Mouse (Mus musculus) forebrain, embryonic 16.5 days (tissue): ENCODE results near the gene Phox2b. TPM values are rescaled to one million over a fixed set of nuclear protein-coding genes. Genes with fewer than 3 reads are reported as not detected.
A peak's percentile ranks its signal among the peaks of the same experiment; 100 is the strongest.

Experiments
- ATAC-seq: fragments of 200-750 bp; cut with Nextera tagmentation; 2 replicates; pipeline ENCODE4 v1.8.0; 2017; ENCODE audit warnings: mild to moderate bottlenecking, moderate library complexity
- H3K27ac ChIP-seq: fragments of 300-500 bp; sonication (generic); 2 replicates; pipeline ENCODE4 v1.5.1; 2014; ENCODE audit warnings: low read length, control low read depth
- H3K27me3 ChIP-seq: fragments of 300-500 bp; sonication (generic); replicated peaks from 2 replicates; pipeline ENCODE4 v1.6.1; 2014; ENCODE audit warnings: low read length; ENCODE audit not compliant: control insufficient read depth, insufficient read depth
- H3K36me3 ChIP-seq: fragments of 300-500 bp; sonication (generic); 2 replicates; pipeline ENCODE4 v1.6.1; 2014; ENCODE audit not compliant: control insufficient read depth, insufficient read depth
- H3K4me1 ChIP-seq: fragments of 300-500 bp; sonication (generic); replicated peaks from 2 replicates; pipeline ENCODE4 v1.6.1; 2014; ENCODE audit warnings: low read length; ENCODE audit not compliant: control insufficient read depth, insufficient read depth
- H3K4me2 ChIP-seq: fragments of 300-500 bp; sonication (generic); 2 replicates; pipeline ENCODE4 v1.6.1; 2014; ENCODE audit warnings: mild to moderate bottlenecking, low read length, control low read depth
- H3K4me3 ChIP-seq: fragments of 300-500 bp; sonication (generic); replicated peaks from 2 replicates; pipeline ENCODE4 v1.5.1; 2014; ENCODE audit warnings: mild to moderate bottlenecking, low read length, control low read depth
- H3K9ac ChIP-seq: fragments of 300-500 bp; sonication (generic); replicated peaks from 2 replicates; pipeline ENCODE4 v1.6.1; 2014; ENCODE audit warnings: low read depth, low read length, control low read depth
- H3K9me3 ChIP-seq: fragments of 300-500 bp; sonication (generic); 2 replicates; pipeline ENCODE4 v1.6.1; 2016; ENCODE audit warnings: low read length; ENCODE audit not compliant: control insufficient read depth
- WGBS: fragments of 180-500 bp; shearing (Covaris S2); extraction: QIAGEN DNeasy Blood & Tissue Kit; methylation state at CpG from one replicate; pipeline ENCODE4 v1.1.7; 2014; 5-methylcytosine and 5-hydroxymethylcytosine counted together
- polyA plus RNA-seq: library from polyadenylated mRNA; unstranded; fragments of >200 nt; fragmentation: Nextera tagmentation; extraction: Ambion mirVana; gene quantifications from 2 replicates; pipeline ENCODE4 v1.2.1, GENCODE M21; 2015

Gene Phox2b
- polyA plus RNA-seq, 1 experiment from 2014 or later, result not detected

- no peaks in the 10 kb centered on the region for H3K4me1 ChIP-seq
Observed at GRCm38 (mm10) chr5:67101793-67102600, 2.9 kb upstream of the Phox2b start.

DNA sequence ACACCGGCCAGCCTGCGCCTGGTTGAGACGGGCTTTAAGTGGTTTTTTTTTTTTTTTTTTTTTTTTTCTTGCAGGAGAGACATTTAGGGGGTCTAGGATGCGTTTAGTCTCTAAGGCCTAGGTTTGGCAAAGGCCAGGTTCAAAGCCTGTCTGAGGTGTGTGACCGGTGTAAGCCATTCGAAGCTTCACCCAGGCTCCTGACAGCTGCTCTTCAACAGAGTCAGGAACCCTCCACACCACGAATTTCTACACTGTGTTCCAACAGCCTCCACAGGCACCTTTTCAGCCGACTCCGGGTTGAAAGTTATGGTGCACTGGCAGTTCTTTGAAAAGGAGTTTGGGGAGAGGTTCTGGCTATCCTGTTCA is 2.3 kb upstream of the Phox2b start:
- H3K4me2 ChIP-seq, result no peak overlapping the region
- peaks cover 1% of the 10 kb centered on the region for H3K4me1 ChIP-seq
- WGBS, result 3% methylated on average over 9 of the region's 9 CpGs
- ATAC-seq, result no peak
- no peak overlapping the region for H3K9ac ChIP-seq
- H3K4me3 ChIP-seq, result no peak overlapping the region
- no peaks in the 10 kb centered on the region for H3K9me3 ChIP-seq
- H3K27me3 ChIP-seq, result peaks cover 65% of the 10 kb centered on the region
- no peaks in the 10 kb centered on the region for H3K36me3 ChIP-seq
- no peak overlapping the region for H3K27ac ChIP-seq

More at GRCm38 (mm10) chr5:67101793-67102600, 2.9 kb upstream of the Phox2b start:
- peak; percentile 68 for ATAC-seq
- Histone ChIP-seq H3K36me3 (no peaks in the 10 kb centered on the region), H3K27ac (no peak overlapping the region), H3K9me3 (no peaks in the 10 kb centered on the region), H3K27me3 (peaks cover 64% of the 10 kb centered on the region), H3K9ac (no peak overlapping the region), H3K4me3 (no peak overlapping the region), H3K4me2 (no peak overlapping the region)
- 2% methylated on average over 28 of the region's 28 CpGs for WGBS

DNA sequence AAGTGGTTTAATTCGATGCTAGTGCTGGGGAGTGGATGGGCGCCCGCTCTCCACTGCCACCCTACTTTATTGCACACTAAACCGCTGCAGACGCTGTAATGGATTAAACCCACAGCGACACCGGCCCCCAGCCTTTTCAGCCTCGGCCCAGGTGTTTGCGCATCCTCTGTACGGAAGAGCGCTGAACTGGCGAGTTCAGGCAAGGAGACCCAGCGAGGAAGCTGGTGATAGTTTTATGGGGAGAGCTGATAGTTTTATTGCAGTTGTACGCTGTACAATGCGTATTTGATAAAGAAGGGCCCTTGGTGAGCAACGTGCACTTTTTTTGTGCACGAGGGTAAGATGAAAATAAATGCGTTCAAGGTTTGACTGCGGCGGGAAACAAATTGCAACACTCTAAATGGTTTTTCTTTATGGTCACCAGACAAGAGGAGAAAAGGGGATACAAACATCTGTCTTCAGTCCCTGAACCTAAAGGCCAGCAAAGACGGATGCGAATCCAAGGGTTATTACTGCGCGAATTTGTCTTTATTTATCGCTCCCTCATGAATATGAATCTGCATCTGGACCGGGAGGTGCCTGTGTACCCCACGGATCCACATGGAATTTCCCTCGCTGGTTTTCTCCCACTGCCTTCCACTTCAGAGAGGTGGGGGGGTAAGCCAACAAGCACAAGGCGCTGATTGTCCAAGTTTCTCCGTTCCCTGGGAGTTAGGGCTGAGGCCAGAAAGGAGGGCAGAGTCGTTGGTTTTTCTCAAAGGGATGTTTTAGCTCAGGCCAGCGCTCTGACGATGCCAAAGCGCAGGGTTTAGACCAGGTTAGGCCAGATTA is 1.7 kb upstream of the Phox2b start:
- no peaks in the 10 kb centered on the region for H3K9me3 ChIP-seq
- H3K36me3 ChIP-seq, result no peaks in the 10 kb centered on the region
- H3K4me3 ChIP-seq, result no peak overlapping the region
- H3K4me1 ChIP-seq, result peaks cover 7% of the 10 kb centered on the region
- ATAC-seq, result no peak
- H3K27me3 ChIP-seq, result peaks cover 70% of the 10 kb centered on the region
- H3K27ac ChIP-seq, result no peak overlapping the region
- H3K9ac ChIP-seq, result no peak overlapping the region
- 1% methylated on average over 34 of the region's 34 CpGs for WGBS
- no peak overlapping the region for H3K4me2 ChIP-seq

- ATAC-seq, result no peak
- H3K4me2 ChIP-seq, result no peak overlapping the region
- no peak overlapping the region for H3K27ac ChIP-seq
- H3K9me3 ChIP-seq, result no peaks in the 10 kb centered on the region
- no peaks in the 10 kb centered on the region for H3K36me3 ChIP-seq
- peaks cover 7% of the 10 kb centered on the region for H3K4me1 ChIP-seq
- peaks cover 72% of the 10 kb centered on the region for H3K27me3 ChIP-seq
- no peak overlapping the region for H3K9ac ChIP-seq
- no peak overlapping the region for H3K4me3 ChIP-seq
- WGBS, result under 1% methylated on average over 32 of the region's 32 CpGs
Observed at GRCm38 (mm10) chr5:67099393-67100271, 531 bp upstream of the Phox2b start.

DNA sequence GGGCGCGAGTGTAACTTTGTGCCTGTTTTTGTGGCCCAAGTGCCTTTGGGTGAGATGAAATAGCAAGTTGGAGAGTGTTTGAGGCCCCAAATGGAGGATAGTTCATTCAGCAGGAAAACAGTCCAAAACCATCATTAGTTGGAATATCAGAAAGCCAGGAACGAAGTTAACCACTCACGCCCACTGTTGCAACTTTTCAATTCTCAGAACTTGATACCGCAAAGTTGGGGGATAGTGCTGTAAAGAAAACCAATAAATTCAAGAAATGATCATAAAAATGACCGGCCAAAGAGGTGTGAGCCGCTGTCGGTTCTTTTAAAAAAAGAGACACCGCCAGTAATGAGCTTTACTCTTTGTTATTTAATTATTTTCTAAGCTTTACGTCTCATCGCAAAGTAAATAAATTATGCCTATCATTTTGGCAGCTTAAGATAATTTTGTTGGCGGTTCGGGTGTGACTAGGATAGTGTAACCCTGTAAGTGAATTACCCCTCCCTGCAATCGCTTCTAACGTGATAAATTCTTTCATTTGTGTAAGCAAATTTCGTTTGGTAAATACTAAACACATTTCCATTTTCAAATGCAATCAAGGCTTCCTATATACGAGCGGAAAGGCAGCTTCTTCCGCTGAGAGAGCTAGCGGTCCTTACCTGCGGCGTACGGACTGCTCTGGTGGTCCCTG is 909 bp downstream of the Phox2b start:
- H3K27ac ChIP-seq, result no peak overlapping the region
- H3K4me1 ChIP-seq, result peaks cover 7% of the 10 kb centered on the region
- no peak overlapping the region for H3K9ac ChIP-seq
- WGBS, result under 1% methylated on average over 23 of the region's 23 CpGs
- no peak overlapping the region for H3K4me2 ChIP-seq
- no peaks in the 10 kb centered on the region for H3K36me3 ChIP-seq
- no peak overlapping the region for H3K4me3 ChIP-seq
- no peaks in the 10 kb centered on the region for H3K9me3 ChIP-seq
- ATAC-seq, result no peak
- peaks cover 71% of the 10 kb centered on the region for H3K27me3 ChIP-seq

GRCm38 (mm10) chr5:67097106-67098050 is 1.7 kb downstream of the Phox2b start:
- ATAC-seq, result no peak

DNA sequence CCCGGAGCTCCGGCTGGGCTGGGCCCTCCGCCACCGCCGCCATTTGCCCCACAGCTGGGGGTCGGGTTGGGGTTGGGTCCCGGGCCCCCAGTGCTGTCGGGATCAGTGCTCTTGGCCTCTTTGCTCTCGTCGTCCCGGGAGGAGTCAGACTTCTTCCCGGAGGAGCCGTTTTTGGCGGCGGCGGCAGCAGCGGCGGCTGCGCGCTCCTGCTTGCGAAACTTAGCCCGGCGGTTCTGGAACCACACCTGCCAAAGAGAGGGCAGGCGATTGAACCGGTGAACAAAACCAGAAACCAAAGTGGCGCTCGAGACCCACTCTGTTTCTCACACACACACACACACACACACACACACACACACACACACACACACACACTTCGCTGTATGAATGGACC is 2.7 kb downstream of the Phox2b start:
- no peak for ATAC-seq
- H3K4me2 ChIP-seq, result peak overlapping the region; percentile 32; the same call in 1 of the 2 replicates
- H3K4me3 ChIP-seq, result peak overlapping the region; percentile 15
- no peak overlapping the region for H3K9ac ChIP-seq
- under 1% methylated on average over 28 of the region's 28 CpGs for WGBS
- no peak overlapping the region for H3K27ac ChIP-seq
- H3K27me3 ChIP-seq, result peaks cover 68% of the 10 kb centered on the region
- no peaks in the 10 kb centered on the region for H3K36me3 ChIP-seq
- H3K4me1 ChIP-seq, result peaks cover 9% of the 10 kb centered on the region
- H3K9me3 ChIP-seq, result no peaks in the 10 kb centered on the region

More at GRCm38 (mm10) chr5:67097106-67098050, 1.7 kb downstream of the Phox2b start:
- Histone ChIP-seq H3K27me3 (peaks cover 67% of the 10 kb centered on the region), H3K4me1 (peaks cover 7% of the 10 kb centered on the region), H3K4me3 (no peak overlapping the region), H3K9me3 (no peaks in the 10 kb centered on the region), H3K27ac (no peak overlapping the region), H3K4me2 (no peak overlapping the region), H3K9ac (no peak overlapping the region), H3K36me3 (no peaks in the 10 kb centered on the region)
- under 1% methylated on average over 41 of the region's 41 CpGs for WGBS
